Mouse (Mus musculus) intestine, postnatal 0 days (tissue): ENCODE measurements around the gene Tet1. TPM values are rescaled to one million over a fixed set of nuclear protein-coding genes. Genes with fewer than 3 reads are reported as not detected.

Experiments
- ATAC-seq: fragments of 200-750 bp; cut with Nextera tagmentation; 2 replicates; pipeline ENCODE4 v1.8.0; 2017; ENCODE audit warnings: mild to moderate bottlenecking, moderate TSS enrichment, moderate library complexity
- H3K27ac ChIP-seq: fragments of 300-500 bp; sonication (generic); 2 replicates; pipeline ENCODE4 v1.5.1; 2014; ENCODE audit warnings: mild to moderate bottlenecking, low read depth, low read length, moderate library complexity
- H3K27me3 ChIP-seq: fragments of 300-500 bp; sonication (generic); replicated peaks from 2 replicates; pipeline ENCODE4 v1.6.1; 2014; ENCODE audit warnings: low read length, mixed read lengths; ENCODE audit not compliant: control insufficient read depth, insufficient read depth
- H3K36me3 ChIP-seq: fragments of 300-500 bp; sonication (generic); 2 replicates; pipeline ENCODE4 v1.6.1; 2014; ENCODE audit warnings: mild to moderate bottlenecking, moderate library complexity; ENCODE audit not compliant: control insufficient read depth, insufficient read depth
- H3K4me1 ChIP-seq: fragments of 300-500 bp; sonication (generic); replicated peaks from 2 replicates; pipeline ENCODE4 v1.6.1; 2014; ENCODE audit warnings: antibody characterized with exemption, low read length, mixed read lengths; ENCODE audit not compliant: control insufficient read depth, insufficient read depth
- H3K4me2 ChIP-seq: fragments of 300-500 bp; sonication (generic); replicated peaks from 2 replicates; pipeline ENCODE4 v1.6.1; 2014; ENCODE audit warnings: low read depth, mild to moderate bottlenecking, moderate library complexity
- H3K4me3 ChIP-seq: fragments of 300-500 bp; sonication (generic); 2 replicates; pipeline ENCODE4 v1.5.1; 2014; ENCODE audit warnings: low read depth, low read length
- H3K9ac ChIP-seq: fragments of 300-500 bp; sonication (generic); 2 replicates; pipeline ENCODE4 v1.6.1; 2014; ENCODE audit warnings: mild to moderate bottlenecking, low read depth, low read length
- H3K9me3 ChIP-seq: fragments of 300-500 bp; sonication (generic); 2 replicates; pipeline ENCODE4 v1.6.1; 2016; ENCODE audit warnings: mixed run types; ENCODE audit not compliant: control insufficient read depth
- CTCF ChIP-seq: sonication (generic); IDR thresholded peaks from 2 replicates; pipeline ENCODE4 v1.5.1; 2016; ENCODE audit warnings: low read depth, mild to moderate bottlenecking, control low read depth, antibody characterized with exemption, moderate library complexity
- WGBS: fragments of 180-500 bp; shearing (Covaris S2); extraction: QIAGEN DNeasy Blood & Tissue Kit; methylation state at CpG from one replicate; pipeline ENCODE4 v1.1.7; 2014; 5-methylcytosine and 5-hydroxymethylcytosine counted together
- polyA plus RNA-seq: library from polyadenylated mRNA; unstranded; fragments of >200 nt; fragmentation: Nextera tagmentation; extraction: Ambion mirVana; gene quantifications from 2 replicates; pipeline ENCODE4 v1.2.1, GENCODE M21; 2015

Gene Tet1
- polyA plus RNA-seq, 1 experiment from 2014 or later, result 3.0 TPM

DNA sequence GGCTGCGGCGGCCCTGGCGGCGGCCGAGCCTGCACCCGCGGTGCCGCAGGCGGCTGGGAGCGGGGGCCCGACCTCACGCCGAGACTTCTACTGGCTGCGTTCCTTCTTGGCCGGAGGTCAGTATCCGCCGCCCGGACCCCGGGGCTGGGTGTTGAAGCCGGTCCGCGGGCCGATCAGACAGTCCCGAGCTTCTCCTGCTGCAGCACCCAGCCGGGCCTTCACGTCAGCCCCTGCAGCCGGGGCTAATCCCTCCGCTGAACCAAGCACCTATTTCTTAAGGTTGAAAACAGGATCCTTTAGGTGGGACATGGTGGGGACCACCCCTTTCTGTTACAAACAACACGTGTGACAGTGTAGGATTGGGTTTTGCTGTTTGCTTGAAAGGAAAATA lies 12.0 kb upstream of the Tet1 start:
- peak; percentile 57 for ATAC-seq
- H3K9me3 ChIP-seq, result no peaks in the 10 kb centered on the region
- H3K36me3 ChIP-seq, result no peaks in the 10 kb centered on the region
- no peak for TF ChIP-seq CTCF
- peak overlapping the region; percentile 80 for H3K27ac ChIP-seq
- peak overlapping the region; percentile 83 for H3K4me3 ChIP-seq
- H3K9ac ChIP-seq, result peak overlapping the region; percentile 95
- peak overlapping the region; percentile 93 for H3K4me2 ChIP-seq
- WGBS, result 0% methylated on average over 29 of the region's 29 CpGs
- no peaks in the 10 kb centered on the region for H3K27me3 ChIP-seq
- no peaks in the 10 kb centered on the region for H3K4me1 ChIP-seq

DNA sequence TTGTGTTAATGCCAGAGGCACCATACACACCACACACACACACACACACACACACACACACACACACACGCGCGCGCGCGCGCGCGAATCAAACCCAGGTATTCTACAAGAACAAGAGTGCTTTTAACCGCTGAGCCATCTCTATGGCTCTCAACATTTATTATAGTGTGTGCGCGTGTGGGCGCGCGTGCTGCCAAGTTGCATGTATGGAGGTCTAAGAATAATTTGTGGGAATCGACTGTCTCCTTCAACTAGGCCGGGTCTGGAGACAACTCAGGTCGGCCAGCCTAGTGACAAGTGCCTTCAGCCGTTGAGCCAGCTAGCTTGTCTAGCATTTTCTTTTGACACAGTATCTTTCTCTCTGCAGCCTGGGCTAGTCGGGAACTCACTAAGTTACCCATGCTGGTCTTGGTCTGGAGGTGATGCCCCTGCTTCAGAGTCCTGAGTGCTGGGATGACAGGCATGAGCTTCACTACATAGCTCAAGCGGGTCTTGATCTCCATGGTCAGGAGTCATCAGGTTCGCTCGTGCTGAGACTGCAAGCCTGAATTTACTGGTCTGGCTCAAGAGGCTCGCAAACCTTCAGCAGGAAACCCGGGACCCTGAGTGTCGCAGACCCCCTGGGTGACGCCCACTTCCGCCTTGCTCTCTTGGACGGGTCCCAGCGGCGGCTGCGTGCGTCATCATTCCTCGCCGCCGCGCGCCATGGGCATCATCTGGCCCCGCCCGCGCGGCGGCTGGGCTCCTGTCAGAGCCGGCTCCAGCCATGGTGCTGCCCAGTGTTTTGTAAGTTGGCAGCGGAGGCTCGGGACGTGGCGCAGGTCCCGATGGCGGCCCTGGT lies 11.3 kb upstream of the Tet1 start, which contains the start of gene Slc25a16:
Gene Slc25a16 (plus strand): TSS at position 709 of the 841 bp plus-strand sequence.
- H3K9me3 ChIP-seq, result no peaks in the 10 kb centered on the region
- H3K4me3 ChIP-seq, result peak within 1 kb of the TSS; percentile 83
- no peaks in the 10 kb centered on the region for H3K36me3 ChIP-seq
- peak; percentile 98 for ATAC-seq
- peak within 1 kb of the TSS; percentile 95 for H3K9ac ChIP-seq
- TF ChIP-seq CTCF, result no peak
- peak within 1 kb of the TSS; percentile 93 for H3K4me2 ChIP-seq
- no peaks in the 10 kb centered on the region for H3K27me3 ChIP-seq
- no peaks in the 10 kb centered on the region for H3K4me1 ChIP-seq
- H3K27ac ChIP-seq, result peak within 1 kb of the TSS; percentile 80
- WGBS, result 4% methylated on average over 50 of the region's 50 CpGs

DNA sequence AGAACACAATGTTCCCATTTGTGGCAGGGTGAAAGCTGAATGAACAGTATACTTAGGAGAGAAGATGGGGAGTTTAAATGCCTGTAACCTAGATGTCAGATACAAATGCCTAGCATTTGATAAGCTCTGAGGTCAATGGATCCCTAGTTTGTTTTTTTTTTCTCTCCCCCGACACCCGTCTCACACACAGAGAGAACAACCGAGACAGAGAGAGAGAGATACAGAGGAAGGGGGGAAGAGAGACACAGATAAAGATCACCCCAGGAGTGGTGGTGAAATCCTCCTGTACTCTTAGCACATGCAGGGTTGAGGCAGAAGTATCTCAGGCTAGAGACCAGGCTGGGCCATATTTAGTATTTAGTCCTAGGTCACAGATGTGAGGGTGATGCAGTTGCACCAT lies 10.2 kb upstream of the Tet1 start:
- Histone ChIP-seq H3K27me3 (no peaks in the 10 kb centered on the region), H3K27ac (no peak overlapping the region), H3K4me2 (no peak overlapping the region), H3K9ac (no peak overlapping the region), H3K4me3 (no peak overlapping the region), H3K4me1 (no peaks in the 10 kb centered on the region), H3K36me3 (no peaks in the 10 kb centered on the region), H3K9me3 (no peaks in the 10 kb centered on the region)
- no peak for ATAC-seq
- no peak for TF ChIP-seq CTCF
- 68% methylated on average over 3 of the region's 3 CpGs for WGBS

DNA sequence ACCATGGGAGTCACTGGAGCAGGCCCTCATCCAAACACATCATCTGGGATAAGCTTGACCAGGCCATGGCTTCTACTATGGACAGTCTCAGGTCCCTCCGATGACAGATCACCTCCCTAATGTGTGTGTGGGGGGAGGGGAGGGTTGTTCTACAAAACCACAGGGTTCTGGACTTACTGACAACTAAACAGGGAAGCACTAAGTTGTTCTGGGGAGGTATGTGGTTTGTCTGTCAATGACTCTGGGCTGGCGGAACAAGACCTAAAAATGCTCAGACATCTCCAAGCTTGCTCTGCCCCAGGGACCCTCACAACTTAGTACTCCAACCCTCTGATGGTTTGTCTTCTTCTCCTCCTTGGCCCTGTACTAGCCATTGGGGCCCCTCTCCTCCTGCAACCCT lies 2.3 kb upstream of the Tet1 start:
- no peak overlapping the region for H3K9ac ChIP-seq
- WGBS, result 90% methylated on average over 2 of the region's 2 CpGs
- no peak for ATAC-seq
- H3K27ac ChIP-seq, result no peak overlapping the region
- no peak for TF ChIP-seq CTCF
- no peaks in the 10 kb centered on the region for H3K4me1 ChIP-seq
- no peaks in the 10 kb centered on the region for H3K36me3 ChIP-seq
- H3K27me3 ChIP-seq, result no peaks in the 10 kb centered on the region
- no peak overlapping the region for H3K4me3 ChIP-seq
- H3K9me3 ChIP-seq, result no peaks in the 10 kb centered on the region
- no peak overlapping the region for H3K4me2 ChIP-seq

DNA sequence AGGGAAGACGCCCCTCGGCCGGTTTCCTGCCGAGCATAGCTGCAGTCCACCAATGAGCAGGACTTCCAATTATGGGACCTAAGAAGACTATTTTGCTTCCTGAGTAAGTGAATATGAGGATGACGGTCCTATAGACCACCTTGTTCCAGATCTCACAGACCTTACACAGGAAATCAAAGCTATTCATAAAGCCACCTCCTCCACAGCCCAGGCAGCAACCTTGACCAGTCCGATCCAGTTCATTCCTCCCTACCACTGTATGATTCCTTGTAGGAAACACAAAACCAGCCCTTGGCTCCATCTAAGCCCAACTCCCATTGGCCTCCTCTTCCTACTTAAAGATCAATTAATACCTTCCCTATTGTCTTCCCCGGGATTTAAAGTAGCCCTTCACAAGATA lies 2.5 kb downstream of the Tet1 start:
- Histone ChIP-seq H3K9ac (no peak overlapping the region), H3K4me3 (no peak overlapping the region), H3K4me2 (no peak overlapping the region), H3K9me3 (no peaks in the 10 kb centered on the region), H3K36me3 (no peaks in the 10 kb centered on the region), H3K27ac (no peak overlapping the region), H3K4me1 (no peaks in the 10 kb centered on the region), H3K27me3 (no peaks in the 10 kb centered on the region)
- WGBS, result 90% methylated on average over 7 of the region's 7 CpGs
- ATAC-seq, result no peak
- no peak for TF ChIP-seq CTCF

DNA sequence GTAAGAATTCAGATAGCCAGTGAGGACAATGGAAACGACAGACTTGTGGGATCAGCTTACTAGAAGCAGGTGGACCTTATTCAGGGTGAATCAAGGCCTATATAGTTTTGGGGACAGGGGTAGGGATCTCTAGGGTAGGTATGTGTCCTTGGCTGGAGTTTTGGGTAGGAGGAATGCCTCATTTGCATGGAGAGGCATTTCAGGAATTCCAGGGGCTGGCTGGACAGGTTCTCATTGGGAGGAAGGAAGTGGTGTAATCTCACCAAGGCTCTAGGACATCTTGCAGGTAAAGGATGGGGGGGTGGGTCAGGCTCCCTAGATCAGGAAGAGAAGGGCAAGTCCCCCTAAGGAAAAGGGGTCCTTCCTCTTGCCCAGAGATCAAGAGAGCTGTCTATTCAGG lies 6.0 kb downstream of the Tet1 start:
- no peak for TF ChIP-seq CTCF
- Histone ChIP-seq H3K27me3 (no peaks in the 10 kb centered on the region), H3K4me1 (no peaks in the 10 kb centered on the region), H3K4me2 (no peak overlapping the region), H3K27ac (no peak overlapping the region), H3K9ac (no peak overlapping the region), H3K36me3 (no peaks in the 10 kb centered on the region), H3K9me3 (no peaks in the 10 kb centered on the region), H3K4me3 (no peak overlapping the region)
- WGBS, result 26% methylated on average over 1 of the region's 1 CpGs
- no peak for ATAC-seq
